Mouse (Mus musculus) neural tube, embryonic 10.5 days (tissue): ENCODE data around the gene Gpatch2l.

Experiments
- DNase-seq: peaks from one replicate; pipeline ENCODE4 v3.0.0-alpha.2; 2017; ENCODE audit warnings: low spot score; ENCODE audit errors: extremely low spot score

Gene Gpatch2l

GRCm38 (mm10) chr12:86241604-86242536, at the start of gene Gpatch2l:
TSS of gene Gpatch2l (plus strand) at chr12:86241858.
- DNase-seq = peak; percentile 96

DNA sequence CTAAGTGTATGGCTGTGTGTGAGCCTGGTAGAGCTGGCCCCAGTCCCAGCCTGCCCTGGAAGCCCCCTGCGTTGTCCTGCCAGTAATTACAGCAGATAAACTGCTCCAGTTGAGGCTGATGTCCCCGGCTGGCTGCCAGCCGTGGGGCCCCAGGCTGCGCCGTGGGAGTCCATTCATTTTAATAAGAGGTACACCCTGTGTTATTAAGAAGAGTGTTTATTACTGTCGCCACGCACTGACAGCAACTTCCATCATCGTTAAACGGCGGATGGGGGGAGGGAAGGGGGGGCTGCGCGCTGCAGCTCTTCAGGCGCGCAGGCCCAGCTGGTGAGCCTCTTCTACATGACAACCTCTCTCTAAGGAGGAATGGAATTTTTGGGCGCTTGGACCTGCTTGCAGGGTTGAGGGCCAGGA, 49.6 kb upstream of the Gpatch2l start:
- DNase-seq = no peak

GRCm38 (mm10) chr12:86196944-86197343, 44.7 kb upstream of the Gpatch2l start:
- DNase-seq = no peak

DNA sequence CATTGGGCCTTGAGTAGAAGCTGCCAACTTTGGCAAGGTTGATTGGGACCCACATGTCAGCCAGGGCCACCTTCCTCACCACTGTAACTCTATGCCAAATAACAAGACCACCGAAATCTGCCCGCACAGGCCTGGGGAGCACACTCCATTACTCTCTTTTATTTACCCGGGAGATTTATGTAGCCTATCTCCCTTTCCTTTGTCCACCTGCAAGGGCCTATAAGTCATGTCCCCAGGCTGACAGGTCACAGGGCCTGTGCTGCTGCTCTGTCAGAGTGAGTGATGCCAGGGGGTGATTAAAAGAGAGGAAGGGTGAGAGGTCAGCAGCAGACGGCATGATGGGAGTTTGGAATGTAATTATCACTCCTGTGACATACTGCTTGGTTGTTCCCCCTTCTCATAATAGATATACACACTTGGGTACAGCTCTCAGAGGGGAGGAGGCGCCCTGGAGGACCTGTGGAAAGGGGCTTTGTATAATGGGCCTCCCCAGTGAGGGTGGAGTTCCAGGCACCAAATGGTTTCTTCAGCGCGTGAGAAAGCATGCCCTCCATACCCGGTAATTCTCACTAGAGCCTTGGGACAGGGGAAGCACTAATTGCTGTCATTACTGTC, 38.1 kb upstream of the Gpatch2l start:
- peak; percentile 52 for DNase-seq

- no peak for DNase-seq
Observed at GRCm38 (mm10) chr12:86211099-86211520, 30.5 kb upstream of the Gpatch2l start.

- peak; percentile 68 for DNase-seq
Observed at GRCm38 (mm10) chr12:86212693-86213470, 28.8 kb upstream of the Gpatch2l start.

DNA sequence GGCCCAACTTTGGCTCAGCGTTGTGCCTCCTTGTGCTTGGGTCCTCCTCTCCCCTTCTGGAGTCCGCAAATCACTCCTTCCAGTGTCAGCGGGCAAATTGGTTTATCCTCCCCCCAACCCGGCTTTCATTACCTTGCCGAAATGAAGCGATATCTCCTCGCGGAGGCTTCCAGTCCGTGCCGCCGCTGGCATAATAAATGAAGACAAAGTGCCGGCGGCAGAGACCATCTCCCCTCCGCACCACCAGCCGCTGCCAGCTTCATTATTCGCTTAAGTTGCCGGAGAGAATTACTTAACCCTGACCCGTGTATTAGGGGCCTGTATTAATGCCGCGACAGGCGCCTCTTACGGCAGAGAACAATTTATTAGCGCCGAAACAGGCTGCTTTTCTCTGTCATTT, 27.5 kb upstream of the Gpatch2l start:
- peak; percentile 18 for DNase-seq

- DNase-seq = peak; percentile 75
Observed at GRCm38 (mm10) chr12:86216687-86217421, 24.8 kb upstream of the Gpatch2l start.

- peak; percentile 52 for DNase-seq
Observed at GRCm38 (mm10) chr12:86220200-86221021, 21.2 kb upstream of the Gpatch2l start.

- no peak for DNase-seq
Observed at GRCm38 (mm10) chr12:86221074-86221703, 20.5 kb upstream of the Gpatch2l start.

DNA sequence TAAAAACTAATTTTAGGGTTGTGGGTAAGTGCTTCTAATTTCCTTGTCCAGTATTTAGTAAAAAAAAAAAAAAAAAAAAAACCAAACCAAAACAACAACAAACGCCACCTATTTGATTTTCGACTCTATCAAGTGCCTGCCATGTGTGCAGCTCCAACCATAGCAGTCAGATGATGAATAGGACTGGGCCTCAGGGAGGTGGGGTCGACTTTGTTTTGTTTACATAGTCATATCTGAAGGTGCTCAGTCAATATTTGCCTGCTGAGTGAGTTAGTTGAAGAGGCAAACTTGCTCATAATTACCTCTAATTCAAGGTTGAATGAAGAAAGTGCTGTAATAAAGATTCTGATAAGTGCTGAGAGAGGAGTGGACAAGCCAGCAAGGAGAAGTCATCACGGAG, 7.4 kb upstream of the Gpatch2l start:
- no peak for DNase-seq

DNA sequence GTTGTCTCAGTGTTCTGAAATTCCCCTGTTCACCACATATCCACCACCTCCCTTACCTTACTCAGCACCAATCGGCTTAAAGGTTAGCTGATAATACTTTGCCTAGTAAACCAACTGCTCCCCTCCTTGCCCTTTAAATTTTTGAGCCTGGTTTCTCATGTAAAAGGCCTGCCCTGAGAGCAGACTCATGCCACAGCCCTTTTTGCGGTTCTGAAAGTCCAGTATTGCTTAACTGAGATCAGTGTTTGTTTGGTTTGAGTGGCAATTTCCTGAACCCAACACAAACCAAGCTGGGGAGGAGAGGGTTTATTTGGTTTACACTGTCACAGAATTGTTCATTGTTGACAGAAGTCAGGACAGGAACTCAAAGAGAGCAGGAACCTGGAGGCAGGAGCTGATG, 2.9 kb upstream of the Gpatch2l start:
- DNase-seq = no peak

DNA sequence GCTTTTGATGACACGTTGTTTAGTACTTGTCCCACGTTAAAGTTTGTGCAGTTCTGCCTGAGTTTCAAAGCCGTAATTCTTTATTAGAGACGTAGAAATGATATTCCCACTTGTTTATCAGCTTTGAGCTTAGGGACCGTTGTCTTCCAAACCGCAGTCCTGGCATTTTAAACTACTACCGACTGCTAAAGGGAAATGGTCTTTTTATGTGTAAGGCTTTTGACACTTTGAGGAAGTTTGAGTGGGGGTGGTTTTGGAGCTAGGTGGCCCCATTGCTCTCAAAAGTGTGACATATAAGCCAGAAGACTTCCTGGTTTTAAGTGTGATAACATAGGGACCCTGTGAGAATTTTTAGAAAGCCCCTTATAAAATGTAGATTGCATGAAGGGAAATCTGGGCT, 905 bp downstream of the Gpatch2l start:
- DNase-seq = no peak

DNA sequence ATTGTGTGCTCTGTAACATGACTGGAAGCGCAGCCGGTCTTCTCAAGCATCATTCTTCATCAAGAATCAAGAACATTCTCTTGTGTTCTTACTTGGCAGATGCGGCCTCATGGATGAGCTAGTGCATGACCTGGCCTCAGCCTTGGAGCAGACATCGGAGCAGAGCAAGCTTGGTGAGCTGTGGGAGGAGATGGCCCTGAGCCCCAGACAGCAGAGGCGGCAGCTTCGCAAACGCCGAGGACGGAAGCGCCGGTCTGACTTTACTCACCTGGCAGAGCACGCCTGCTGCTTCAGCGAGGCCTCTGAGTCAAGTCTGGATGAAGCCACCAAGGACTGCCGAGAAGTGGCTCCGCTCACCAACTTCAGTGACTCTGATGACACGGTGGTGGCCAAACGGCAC, 2.3 kb downstream of the Gpatch2l start:
- DNase-seq = no peak

DNA sequence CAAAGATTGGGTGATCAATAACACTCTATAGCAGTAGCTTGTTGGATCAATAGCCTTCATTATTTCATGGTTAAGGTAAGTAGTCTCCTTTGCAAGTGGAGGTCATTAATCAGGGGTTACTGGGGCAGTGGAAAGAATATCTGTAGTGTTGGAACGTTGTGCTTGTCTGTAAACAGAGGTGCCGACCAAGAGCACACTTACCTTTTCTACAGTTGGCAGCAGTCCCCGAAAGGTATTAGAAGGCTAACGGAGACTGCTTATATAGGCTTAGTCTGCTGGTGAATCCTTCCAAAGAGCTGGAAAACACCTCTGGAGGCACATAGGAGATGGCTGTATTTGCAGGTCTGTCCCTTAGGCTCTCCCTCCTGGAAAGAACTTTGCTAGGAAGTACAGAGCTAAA, 8.5 kb downstream of the Gpatch2l start:
- no peak for DNase-seq

DNA sequence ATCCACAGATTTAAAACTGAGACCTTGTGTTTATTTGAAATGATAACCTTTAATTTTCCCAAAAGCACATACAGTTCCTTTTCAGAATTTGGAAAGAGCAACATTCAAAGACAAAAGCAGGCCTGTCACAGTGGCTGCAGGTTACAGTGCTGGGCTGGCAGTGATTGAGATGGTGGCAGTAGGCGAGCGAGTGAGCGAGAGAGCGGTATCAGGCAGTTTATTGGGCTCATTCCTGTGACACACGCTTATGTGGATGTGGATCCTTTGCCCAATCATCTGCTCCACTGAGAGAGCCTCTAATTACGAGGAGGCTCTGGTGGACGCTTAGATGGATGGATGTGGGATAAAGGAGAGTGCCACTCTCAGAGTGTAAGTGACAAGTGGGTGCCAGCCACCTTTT, 13.3 kb downstream of the Gpatch2l start:
- DNase-seq = no peak

DNA sequence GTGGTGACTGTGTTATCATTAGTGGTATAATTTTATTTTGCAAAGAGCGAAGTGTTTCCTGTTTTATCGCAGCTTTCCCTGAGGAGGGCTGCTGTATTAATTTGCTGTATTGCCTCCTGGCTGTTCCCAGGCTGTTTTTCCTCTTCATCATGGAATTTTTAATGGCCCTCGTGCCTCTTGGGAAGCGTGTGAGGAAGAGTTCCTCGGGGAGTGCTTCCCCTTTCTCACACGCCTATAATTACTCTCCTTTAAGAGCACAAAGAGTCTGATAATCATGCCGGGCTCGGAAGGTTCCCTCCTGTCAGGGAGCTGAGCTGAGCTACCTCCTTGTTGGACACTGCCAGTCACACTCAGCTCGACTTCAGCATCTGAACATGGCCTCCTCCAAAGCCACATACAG, 30.0 kb downstream of the Gpatch2l start:
- DNase-seq = no peak

DNA sequence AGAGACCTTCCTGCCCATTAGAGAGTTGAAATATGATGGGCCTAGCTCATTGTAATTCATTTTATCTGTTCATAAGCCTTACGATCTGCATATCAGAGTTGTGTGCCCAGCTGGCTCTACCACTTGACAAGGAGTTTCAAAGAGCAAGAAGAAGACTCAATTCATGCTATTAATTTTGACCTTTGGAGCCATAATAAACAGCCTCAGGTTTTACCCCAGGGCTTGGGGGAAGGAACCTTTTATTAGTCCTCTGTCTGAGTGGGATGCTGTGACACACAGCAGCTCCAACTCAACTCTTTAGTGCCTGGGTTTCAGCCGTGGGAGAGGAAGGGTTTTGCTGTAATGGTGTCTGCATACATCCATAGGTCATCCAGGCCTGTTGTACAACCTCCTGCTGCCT, 32.6 kb downstream of the Gpatch2l start:
- DNase-seq = no peak

DNA sequence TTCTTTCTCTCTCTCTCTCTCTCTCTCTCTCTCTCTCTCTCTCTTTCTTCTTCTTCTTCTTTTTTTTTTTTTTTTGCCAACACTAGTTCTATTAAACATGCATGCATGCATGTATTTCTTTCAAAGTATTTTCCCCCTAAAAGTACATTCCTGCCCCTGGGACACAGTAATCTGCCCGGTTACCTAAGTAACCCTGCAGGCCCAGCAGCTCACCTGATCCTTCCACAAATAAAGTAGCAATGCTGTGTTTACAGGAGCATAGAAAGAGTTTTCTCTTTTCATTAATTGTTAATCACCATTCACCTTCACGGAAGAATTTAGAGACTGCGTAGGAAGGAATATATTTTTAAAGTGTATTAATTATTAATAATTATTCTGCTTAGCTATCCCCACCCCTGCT, 34.1 kb downstream of the Gpatch2l start:
- DNase-seq = no peak

- no peak for DNase-seq
Observed at GRCm38 (mm10) chr12:86276463-86276862, 34.8 kb downstream of the Gpatch2l start.
